Comparison of ENCODE assay signal across 15 mouse cellular contexts in the genomic region with DNA sequence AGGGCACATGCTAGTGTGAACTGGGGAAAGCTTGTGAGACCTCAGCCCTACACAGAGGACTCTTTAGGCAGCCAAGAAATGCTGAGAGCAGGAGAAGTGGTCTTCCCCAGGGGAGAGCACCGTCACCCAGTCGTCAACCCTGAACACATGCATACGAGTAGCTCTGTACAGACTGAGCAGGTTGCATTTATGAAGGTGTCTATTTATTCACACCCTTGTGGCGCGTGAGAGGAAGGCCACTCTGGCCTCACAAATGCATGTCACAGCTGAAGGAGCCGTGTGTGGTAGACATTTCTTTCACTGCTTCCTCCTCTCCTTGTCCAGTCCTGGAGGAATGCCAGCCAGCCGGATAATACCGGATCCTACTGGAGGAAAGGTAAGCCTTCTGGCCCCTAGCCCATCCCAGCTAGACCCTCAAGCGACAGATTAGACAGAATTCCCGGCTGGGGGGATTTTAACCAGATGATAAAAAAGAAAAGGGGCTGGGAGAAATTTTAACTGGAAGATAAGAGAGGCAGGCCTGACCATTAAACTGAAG. TPM values are rescaled to one million over a fixed set of nuclear protein-coding genes. Genes with fewer than 3 reads are reported as not detected.
DNase-seq lines count a peak whose midpoint lies in the region; ATAC-seq and TF ChIP-seq lines count a peak whose summit lies in the region.
"Had no signal": no experiment of that assay in that cellular context is flagged by ENCODE, and none has a peak within 500 bp of the region (broad histone marks: within the 10 kb centered on the region; RNA-seq: fewer than 3 reads in every experiment).

No protein-coding gene starts in this region.

- H3K36me3 ChIP-seq in lung, embryonic 14.5 days (ENCODE audit: insufficient read depth) = no peaks in the 10 kb centered on the region
- no peaks in the 10 kb centered on the region for H3K36me3 ChIP-seq in intestine, embryonic 14.5 days (ENCODE audit: control insufficient read depth, insufficient read depth, low read length)
- no peaks in the 10 kb centered on the region for H3K36me3 ChIP-seq in limb, embryonic 10.5 days
- H3K36me3 ChIP-seq: embryonic facial prominence, embryonic 12.5 days; hindbrain, embryonic 10.5 days; liver, embryonic 15.5 days had no signal

- no peaks in the 10 kb centered on the region for H3K9me3 ChIP-seq in lung, embryonic 14.5 days (ENCODE audit: low read depth, low read length)
- H3K9me3 ChIP-seq in intestine, embryonic 14.5 days (ENCODE audit: control insufficient read depth, low read length) = no peaks in the 10 kb centered on the region
- no peaks in the 10 kb centered on the region for H3K9me3 ChIP-seq in limb, embryonic 10.5 days (replicated peaks)
- H3K9me3 ChIP-seq: embryonic facial prominence, embryonic 12.5 days; hindbrain, embryonic 10.5 days; liver, embryonic 15.5 days had no signal

- WGBS in lung, embryonic 14.5 days = 35% methylated on average over 10 of the region's 10 CpGs
- 38% methylated on average over 10 of the region's 10 CpGs for WGBS in lung, adult 2 months
- WGBS in intestine, embryonic 14.5 days = 57% methylated on average over 10 of the region's 10 CpGs
- WGBS in limb, embryonic 10.5 days = 83% methylated on average over 10 of the region's 10 CpGs

- no peak for ATAC-seq in lung, embryonic 14.5 days (ENCODE audit: insufficient read depth)
- ATAC-seq in intestine, embryonic 14.5 days (replicated peaks; ENCODE audit: low FRiP score, low TSS enrichment, low read depth) = peak; percentile 52

- TF ChIP-seq CTCF in lung, embryonic 14.5 days (IDR thresholded peaks at IDR 0.05; ENCODE audit: low read depth) = no peak
- TF ChIP-seq CTCF in lung, adult 2 months (IDR thresholded peaks at IDR 0.05; ENCODE audit: insufficient read depth, low read length) = no peak

- DNase-seq in heart, postnatal 4 days = peak; percentile 25
- no peak for DNase-seq in heart, adult 9 months (ENCODE audit: low spot score in 2 of 2)
- DNase-seq in lung, embryonic 14.5 days = peak; percentile 70
- no peak for DNase-seq in lung, adult 2 months
- DNase-seq in intestine, embryonic 14.5 days (ENCODE audit: low spot score) = no peak
- peak; percentile 28 for DNase-seq in limb, embryonic 10.5 days (ENCODE audit: low spot score)
- DNase-seq in layer of hippocampus, postnatal 25 days (ENCODE audit: extremely low spot score in 1 of 2, low spot score in 1 of 2) = no peak
- DNase-seq in left cerebral cortex, postnatal 10 days (ENCODE audit: extremely low spot score in 1 of 2, low spot score in 2 of 2) = no peak
- DNase-seq: adrenal gland, adult 8-10 months; cerebellum, adult 9-10 months; heart, adult 2 months had no signal

- no peak overlapping the region for H3K4me2 ChIP-seq in lung, embryonic 14.5 days
- no peak overlapping the region for H3K4me2 ChIP-seq in intestine, embryonic 14.5 days (ENCODE audit: low read length)
- H3K4me2 ChIP-seq: embryonic facial prominence, embryonic 12.5 days; liver, embryonic 15.5 days had no signal

- H3K9ac ChIP-seq in lung, embryonic 14.5 days = no peak overlapping the region
- H3K9ac ChIP-seq in intestine, embryonic 14.5 days (ENCODE audit: low read length) = no peak overlapping the region
- H3K9ac ChIP-seq: embryonic facial prominence, embryonic 12.5 days; liver, embryonic 15.5 days had no signal

- intact Hi-C loops in left cerebral cortex, postnatal 10 days (cut with DNase I) = loop anchor here (2.0 to 5.0 kb wide), 2 partner anchors 121 to 357 kb away; no protein-coding TSS in a partner anchor

- no peak for TF ChIP-seq POLR2A in lung, adult 2 months (IDR thresholded peaks at IDR 0.05; ENCODE audit: borderline replicate concordance, extremely low read depth, low read depth, low read length)

- no peaks in the 10 kb centered on the region for H3K27me3 ChIP-seq in lung, embryonic 14.5 days (ENCODE audit: insufficient read depth, low read length)
- no peaks in the 10 kb centered on the region for H3K27me3 ChIP-seq in intestine, embryonic 14.5 days (replicated peaks; ENCODE audit: control insufficient read depth, insufficient read depth, low read length)
- no peaks in the 10 kb centered on the region for H3K27me3 ChIP-seq in limb, embryonic 10.5 days (ENCODE audit: low read depth, poor library complexity, severe bottlenecking)
- H3K27me3 ChIP-seq: liver, embryonic 15.5 days had no signal

- 0 out of 2 replicates have a peak, but pooled peaks cover 6% of the 10 kb centered on the region for H3K4me1 ChIP-seq in lung, embryonic 14.5 days (ENCODE audit: insufficient read depth)
- peaks cover 6% of the 10 kb centered on the region for H3K4me1 ChIP-seq in lung, adult 2 months (ENCODE audit: control insufficient read depth, insufficient read depth, low read length)
- peaks cover 8% of the 10 kb centered on the region; the same call in 1 of the 2 replicates for H3K4me1 ChIP-seq in intestine, embryonic 14.5 days (replicated peaks; ENCODE audit: control insufficient read depth, insufficient read depth, low read length)
- H3K4me1 ChIP-seq in limb, embryonic 10.5 days = no peaks in the 10 kb centered on the region
- H3K4me1 ChIP-seq: liver, embryonic 15.5 days had no signal

- no peak overlapping the region for H3K4me3 ChIP-seq in lung, embryonic 14.5 days (ENCODE audit: low read depth, low read length)
- no peak overlapping the region for H3K4me3 ChIP-seq in lung, adult 2 months (replicated peaks; ENCODE audit: extremely low read depth, low read depth, low read length)
- H3K4me3 ChIP-seq in intestine, embryonic 14.5 days (ENCODE audit: low read depth, low read length) = no peak overlapping the region
- H3K4me3 ChIP-seq in limb, embryonic 10.5 days = no peak overlapping the region
- H3K4me3 ChIP-seq: embryonic facial prominence, embryonic 12.5 days; heart, adult 2 months; hindbrain, embryonic 10.5 days; layer of hippocampus, adult 2 months; liver, embryonic 15.5 days had no signal

- H3K27ac ChIP-seq in lung, embryonic 14.5 days (ENCODE audit: low read depth) = no peak overlapping the region
- no peak overlapping the region for H3K27ac ChIP-seq in intestine, embryonic 14.5 days (ENCODE audit: low read depth)
- H3K27ac ChIP-seq in limb, embryonic 10.5 days = no peak overlapping the region
- H3K27ac ChIP-seq: embryonic facial prominence, embryonic 12.5 days; heart, adult 2 months; hindbrain, embryonic 10.5 days; layer of hippocampus, adult 2 months; liver, embryonic 15.5 days had no signal

RNA-seq across cellular contexts. Expression of a gene that starts 8.6 kb away (rescaled TPM):
- 10 to 100 TPM; 35.8 to 36.4 TPM for total RNA-seq in heart, postnatal 4 days (2021)
- 28.2 and 31.8 TPM in 2 replicates for polyA plus RNA-seq in lung, embryonic 14.5 days (2014; fragmentation: Nextera tagmentation; extraction: Ambion mirVana)
- polyA plus RNA-seq in lung, adult 2 months (2012; rRNA removed) = 20.0 and 25.6 TPM in 2 replicates
- 27.0 and 30.7 TPM in 2 replicates for polyA plus RNA-seq in intestine, embryonic 14.5 days (2014; fragmentation: Nextera tagmentation; extraction: Ambion mirVana)
- 21.3 and 23.9 TPM in 2 replicates for polyA plus RNA-seq in limb, embryonic 10.5 days (2016; fragmentation: Nextera tagmentation; extraction: Ambion mirVana)
- 10 to 100 TPM; 55.5 to 62.6 TPM for total RNA-seq in layer of hippocampus, postnatal 25 days (2021)
- total RNA-seq in left cerebral cortex, postnatal 10 days (2021) = 10 to 100 TPM; 79.1 to 81.6 TPM

Comparison
In these comparisons a context has a peak if more than half of its experiments do, and no peak if none do; other contexts are left out.
1. DNase-seq: peak in heart, postnatal 4 days (single experiment), lung, embryonic 14.5 days (single experiment) and limb, embryonic 10.5 days (single experiment); none in heart, adult 9 months (0 of 2), lung, adult 2 months (single experiment), intestine, embryonic 14.5 days (single experiment), layer of hippocampus, postnatal 25 days (0 of 2) and left cerebral cortex, postnatal 10 days (0 of 2).